Mouse (Mus musculus) embryo, embryonic 10.5 days (tissue): Measurements from ENCODE around the gene Hist1h2bh.
"Not testable (repeated sequence)": the region's sequence is repeated elsewhere in the genome, so short reads cannot be mapped to it uniquely, and the experiment has no call there.

Experiments
- DNase-seq: peaks from one replicate; pipeline ENCODE4 v3.0.0-alpha.2; 2015; ENCODE audit warnings: low spot score

The Hist1h2bh gene

GRCm38 (mm10) chr13:23551931-23552914, 9.0 kb upstream of the Hist1h2bh start:
- DNase-seq: no peak

GRCm38 (mm10) chr13:23551146-23551834, 8.1 kb upstream of the Hist1h2bh start, which contains the start of gene Hist1h4f:
Gene Hist1h4f (minus strand): TSS chr13:23551648.
- DNase-seq: peak; percentile 98

- DNase-seq: peak; percentile 82
Measured at GRCm38 (mm10) chr13:23550761-23551145, 7.6 kb upstream of the Hist1h2bh start.

- DNase-seq: no peak
Measured at GRCm38 (mm10) chr13:23546694-23547093, 3.5 kb upstream of the Hist1h2bh start.

GRCm38 (mm10) chr13:23544787-23545120, 1.6 kb upstream of the Hist1h2bh start:
- DNase-seq: not testable (repeated sequence)

- peak; percentile 98 for DNase-seq
Measured at GRCm38 (mm10) chr13:23543965-23544786, 984 bp upstream of the Hist1h2bh start, which contains the start of gene Hist1h3f. Gene Hist1h3f (plus strand): TSS chr13:23544052.

- peak; percentile 64 for DNase-seq
Measured at GRCm38 (mm10) chr13:23542225-23542980, 789 bp downstream of the Hist1h2bh start.

- no peak for DNase-seq
Measured at GRCm38 (mm10) chr13:23541497-23541896, 1.7 kb downstream of the Hist1h2bh start.

GRCm38 (mm10) chr13:23539821-23540220, 3.4 kb downstream of the Hist1h2bh start:
- not testable (repeated sequence) for DNase-seq

- no peak for DNase-seq
Measured at GRCm38 (mm10) chr13:23538249-23538648, 4.9 kb downstream of the Hist1h2bh start.

- peak; percentile 22 for DNase-seq
Measured at GRCm38 (mm10) chr13:23537006-23537710, 6.0 kb downstream of the Hist1h2bh start.

- peak; percentile 72 for DNase-seq
Measured at GRCm38 (mm10) chr13:23536076-23536822, 6.9 kb downstream of the Hist1h2bh start.

- peak; percentile 98 for DNase-seq
Measured at GRCm38 (mm10) chr13:23535137-23536075, 7.8 kb downstream of the Hist1h2bh start, which contains the start of gene Hist1h3g. Gene Hist1h3g (plus strand): TSS chr13:23535422.

GRCm38 (mm10) chr13:23534368-23535131, 8.6 kb downstream of the Hist1h2bh start:
- DNase-seq: no peak

- peak; percentile 95 for DNase-seq
Measured at GRCm38 (mm10) chr13:23533560-23534367, 9.4 kb downstream of the Hist1h2bh start, which contains the start of gene Hist1h2af. Gene Hist1h2af (plus strand): TSS chr13:23533906.

GRCm38 (mm10) chr13:23532262-23533075, 10.7 kb downstream of the Hist1h2bh start:
- DNase-seq: peak; percentile 66
